Mouse (Mus musculus): Measurements from ENCODE around the gene Zfhx3. TPM values are rescaled to one million over a fixed set of nuclear protein-coding genes. Genes with fewer than 3 reads are reported as not detected.

The Zfhx3 gene
- total RNA-seq, 4 experiments from 2014 or later = 7.9 to 9.2 (median 8.0) TPM

GRCm38 (mm10) chr8:108741651-108742050 lies 799.2 kb downstream of the Zfhx3 start:
- DNase-seq (ENCODE audit: low spot score in 2 of 2) = no peak

DNA sequence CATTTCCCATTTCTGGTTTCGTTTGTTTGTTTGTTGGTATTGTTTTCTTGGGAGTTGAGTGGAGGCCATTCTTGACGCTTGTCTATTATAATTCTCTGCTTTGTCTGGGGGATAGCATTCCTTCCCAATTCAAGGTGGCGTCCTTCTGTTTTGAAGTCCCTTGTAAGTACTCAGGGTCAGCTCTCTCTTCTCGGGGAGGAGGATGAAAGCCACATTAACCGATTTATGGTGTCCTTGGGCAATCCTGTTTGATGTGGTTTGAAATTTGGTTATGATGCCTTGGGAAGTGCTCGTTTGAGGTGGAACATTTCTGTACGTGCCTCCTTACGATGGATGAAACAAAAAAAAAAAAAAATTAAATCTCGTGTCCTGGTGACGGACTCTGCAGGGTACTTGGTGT lies 800.0 kb downstream of the Zfhx3 start:
- DNase-seq (ENCODE audit: low spot score in 2 of 2) = no peak

- DNase-seq (ENCODE audit: low spot score in 2 of 2) = no peak
These were observed 800.8 kb downstream of the Zfhx3 start for GRCm38 (mm10) chr8:108743238-108743637.

DNA sequence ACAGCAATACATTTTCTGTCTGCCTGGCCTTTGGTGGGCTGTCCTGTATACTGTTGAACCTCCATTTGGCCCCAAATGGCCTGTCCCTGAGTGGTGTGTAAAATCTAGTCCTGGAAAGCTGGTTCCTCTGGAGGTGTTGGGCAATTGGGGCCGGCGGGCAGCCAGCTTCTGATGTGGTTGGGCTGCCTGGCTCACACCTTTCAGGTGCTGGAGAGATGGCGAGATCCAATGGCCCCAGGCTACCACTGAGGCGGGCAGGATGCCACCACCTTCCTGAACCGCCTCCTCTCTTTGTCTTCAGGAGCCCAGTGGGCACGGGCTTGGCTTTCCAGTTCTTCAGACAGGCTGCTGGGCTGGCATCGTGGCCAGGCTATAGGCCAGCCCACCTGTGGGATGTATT lies 803.1 kb downstream of the Zfhx3 start:
- DNase-seq (ENCODE audit: low spot score in 2 of 2) = no peak

DNA sequence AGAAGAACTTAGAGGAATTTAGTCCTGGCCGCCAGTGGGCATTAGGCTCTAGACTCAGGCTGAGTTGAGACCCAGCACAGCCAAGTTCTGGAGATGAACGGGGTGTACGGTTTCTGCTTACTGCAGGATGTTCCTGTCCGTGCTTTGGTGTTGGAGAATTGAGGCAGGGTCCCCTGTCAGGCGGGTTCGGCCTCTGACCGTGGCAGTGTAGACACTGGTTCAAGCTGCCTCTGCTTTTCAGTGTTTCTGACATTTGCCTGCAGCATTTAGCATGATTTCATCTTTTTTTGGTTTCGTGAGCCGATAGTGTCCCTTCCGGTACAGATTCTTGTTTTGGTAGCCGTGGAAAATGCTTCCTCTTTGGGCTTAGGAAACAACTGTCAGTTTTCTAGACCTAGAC lies 805.7 kb downstream of the Zfhx3 start:
- DNase-seq (ENCODE audit: low spot score in 2 of 2) = no peak

DNA sequence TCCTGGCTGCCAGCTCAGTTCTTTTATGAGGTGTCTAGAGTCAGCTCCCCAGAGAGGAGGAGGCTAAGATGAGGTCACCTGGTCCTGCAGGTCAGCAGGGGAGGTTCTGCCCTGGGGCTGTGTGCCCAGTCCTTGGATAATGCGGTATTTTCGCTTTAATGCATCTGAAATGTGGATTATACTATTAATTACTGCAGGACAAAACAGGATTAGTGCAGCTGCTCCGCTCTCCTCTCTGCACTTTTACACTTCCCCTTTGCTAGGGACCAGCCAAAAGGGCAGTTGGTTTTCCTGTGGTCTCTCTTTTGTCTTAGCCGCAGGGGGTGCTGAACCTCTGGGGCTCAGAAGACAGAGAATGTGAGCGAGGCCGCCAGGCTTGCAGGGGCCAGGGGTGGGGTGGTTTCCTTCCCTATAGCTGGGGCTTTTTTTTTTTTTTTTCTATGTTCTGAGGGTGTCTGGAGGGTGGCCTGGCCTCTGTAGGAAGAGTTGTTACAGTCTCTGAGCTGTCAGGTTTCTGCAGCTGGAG lies 806.5 kb downstream of the Zfhx3 start:
- DNase-seq (ENCODE audit: low spot score in 2 of 2) = no peak

GRCm38 (mm10) chr8:108750806-108751205 lies 808.4 kb downstream of the Zfhx3 start:
- DNase-seq (ENCODE audit: low spot score in 2 of 2) = no peak

- no peak for DNase-seq (ENCODE audit: low spot score in 2 of 2)
These were observed 812.1 kb downstream of the Zfhx3 start for GRCm38 (mm10) chr8:108754556-108754955.

GRCm38 (mm10) chr8:108755400-108756325 lies 813.2 kb downstream of the Zfhx3 start:
- no peak for DNase-seq (ENCODE audit: low spot score in 2 of 2)

DNA sequence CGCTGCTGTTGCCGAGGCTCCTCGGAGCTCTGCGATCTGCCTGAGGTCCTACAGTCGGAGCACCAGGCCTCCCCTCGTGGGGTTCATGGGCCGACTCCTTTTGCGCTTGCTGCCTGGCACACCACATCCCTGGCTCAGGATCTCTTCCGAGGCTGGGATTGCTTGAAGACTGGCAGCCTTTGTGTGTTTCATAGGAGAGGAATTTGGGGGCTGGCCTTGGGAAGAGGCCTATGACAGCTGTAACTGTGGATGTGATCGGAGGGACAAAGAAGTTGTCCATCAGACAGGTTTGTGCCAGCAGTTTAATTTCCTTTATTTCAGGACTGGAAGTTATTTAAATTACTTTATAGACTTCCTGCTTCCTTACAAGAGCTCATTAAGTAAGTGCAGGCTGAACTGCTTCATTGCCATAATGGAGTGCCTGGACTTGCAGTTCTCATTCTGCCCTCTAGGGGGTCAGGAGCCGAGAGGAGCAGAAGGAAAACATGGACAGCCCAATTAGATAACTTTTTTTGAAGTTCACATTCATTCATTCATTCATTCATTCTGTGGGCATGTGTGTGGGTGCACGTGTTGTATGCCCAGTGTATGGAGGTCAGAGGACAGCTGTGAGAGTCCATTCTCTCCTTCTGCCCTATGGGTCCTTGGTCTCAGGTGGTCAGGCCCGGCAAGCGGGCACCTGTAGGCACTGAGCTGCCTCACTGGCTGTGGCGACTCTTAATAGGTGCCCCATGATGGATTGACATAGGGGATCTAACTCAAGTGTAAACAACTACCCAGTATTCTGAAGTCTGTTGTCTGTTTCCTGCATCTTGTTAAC lies 817.3 kb downstream of the Zfhx3 start:
- DNase-seq (ENCODE audit: low spot score in 2 of 2) = no peak

DNA sequence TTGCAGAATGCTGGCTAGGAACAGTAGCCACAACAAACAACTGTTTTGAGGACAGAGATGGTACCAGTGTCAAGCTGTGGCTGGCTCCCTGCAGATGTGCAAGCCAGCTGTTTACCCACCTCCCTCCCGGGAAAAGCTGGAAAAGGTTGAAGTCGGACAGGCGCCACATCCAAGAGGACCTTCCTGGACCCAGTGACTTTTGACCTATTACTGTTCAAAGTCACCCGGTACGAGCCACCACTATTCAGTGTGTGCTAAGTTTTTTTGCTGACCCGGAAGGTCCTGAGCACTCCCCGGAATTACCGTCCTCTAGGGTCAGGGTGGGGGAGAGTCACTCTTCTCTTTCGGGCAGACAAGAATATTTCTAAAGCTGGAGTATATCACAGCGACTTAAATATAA lies 818.3 kb downstream of the Zfhx3 start:
- no peak for DNase-seq (ENCODE audit: low spot score in 2 of 2)

DNA sequence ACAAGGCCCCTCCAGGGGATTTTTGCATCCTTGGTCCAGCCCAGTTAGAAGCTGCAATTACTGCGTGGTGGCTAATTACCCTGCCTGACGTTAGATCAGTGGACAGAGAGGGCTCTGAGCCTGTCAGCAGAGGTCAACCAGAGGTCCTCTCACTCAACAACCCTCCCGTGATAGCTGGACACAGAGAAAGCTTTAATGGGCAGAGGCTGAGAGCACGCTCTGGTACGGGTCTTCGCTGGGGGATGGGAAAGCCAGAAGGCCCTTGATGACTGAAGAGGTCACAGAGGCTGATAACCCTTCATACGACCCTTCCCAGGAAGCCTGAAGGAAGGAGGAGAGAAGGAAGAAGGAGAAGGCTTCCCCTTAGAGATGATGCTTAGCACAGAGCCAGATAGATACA lies 820.1 kb downstream of the Zfhx3 start:
- DNase-seq (ENCODE audit: low spot score in 2 of 2) = no peak

DNA sequence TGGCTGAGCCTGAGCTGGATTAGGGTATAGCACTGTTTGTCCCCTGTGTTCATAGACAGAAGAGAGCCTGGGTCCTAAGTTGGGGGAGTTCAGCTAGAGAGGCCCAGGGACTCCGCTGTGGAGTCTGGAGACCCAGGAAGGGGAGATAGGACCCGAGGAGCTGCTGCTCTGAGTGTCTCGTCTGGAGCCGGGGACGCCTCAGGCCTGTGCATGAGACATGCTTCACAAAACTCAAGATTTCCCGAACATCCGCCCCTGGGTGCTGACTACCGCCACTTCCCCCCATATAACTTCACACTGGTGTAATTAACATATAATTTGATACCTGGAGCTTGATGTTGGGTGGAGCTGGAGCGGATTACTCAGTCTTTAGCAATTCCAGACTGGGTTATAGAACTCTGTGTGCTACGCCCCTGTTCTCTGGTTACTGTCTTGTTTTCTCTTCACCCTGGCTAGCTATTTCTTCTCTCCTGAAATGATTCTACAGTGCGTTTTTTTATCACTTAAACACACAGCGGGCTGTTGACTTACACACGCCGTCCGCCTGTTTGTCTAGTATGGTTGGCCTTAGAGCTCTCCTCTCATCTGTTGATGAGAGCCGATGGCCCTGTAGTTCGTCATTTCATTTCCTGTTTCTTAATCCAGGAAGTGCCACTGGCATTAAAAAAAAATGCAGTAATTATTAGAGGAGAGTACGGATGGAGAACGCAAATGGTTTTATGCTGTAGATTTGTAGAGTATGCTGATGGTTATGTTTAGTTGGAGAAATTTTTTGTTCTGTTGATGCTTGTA lies 822.2 kb downstream of the Zfhx3 start:
- no peak for DNase-seq (ENCODE audit: low spot score in 2 of 2)

GRCm38 (mm10) chr8:108766102-108766501 lies 823.7 kb downstream of the Zfhx3 start:
- no peak for DNase-seq (ENCODE audit: low spot score in 2 of 2)

GRCm38 (mm10) chr8:108768051-108768450 lies 825.6 kb downstream of the Zfhx3 start:
- no peak for DNase-seq (ENCODE audit: low spot score in 2 of 2)

GRCm38 (mm10) chr8:108770334-108770733 lies 827.9 kb downstream of the Zfhx3 start:
- DNase-seq (ENCODE audit: low spot score in 2 of 2) = no peak

DNA sequence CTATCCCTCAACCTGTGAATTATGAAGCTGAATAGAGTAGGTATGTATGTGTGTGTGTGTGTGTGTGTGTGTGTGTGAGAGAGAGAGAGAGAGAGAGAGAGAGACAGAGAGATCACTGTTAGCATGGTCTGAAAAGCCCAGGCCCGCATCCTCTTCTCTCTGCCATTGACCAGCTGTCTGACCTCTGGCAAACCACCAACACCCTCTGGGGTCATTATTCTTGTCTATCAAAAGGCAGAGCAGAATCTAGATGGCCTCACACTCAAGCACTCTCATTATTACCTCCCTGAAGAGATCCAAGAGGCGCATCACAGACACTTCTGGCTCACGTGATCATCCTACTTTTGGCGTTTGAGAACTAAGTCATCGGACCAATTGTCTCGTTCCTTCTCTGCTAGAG lies 831.0 kb downstream of the Zfhx3 start:
- no peak for DNase-seq (ENCODE audit: low spot score in 2 of 2)

DNA sequence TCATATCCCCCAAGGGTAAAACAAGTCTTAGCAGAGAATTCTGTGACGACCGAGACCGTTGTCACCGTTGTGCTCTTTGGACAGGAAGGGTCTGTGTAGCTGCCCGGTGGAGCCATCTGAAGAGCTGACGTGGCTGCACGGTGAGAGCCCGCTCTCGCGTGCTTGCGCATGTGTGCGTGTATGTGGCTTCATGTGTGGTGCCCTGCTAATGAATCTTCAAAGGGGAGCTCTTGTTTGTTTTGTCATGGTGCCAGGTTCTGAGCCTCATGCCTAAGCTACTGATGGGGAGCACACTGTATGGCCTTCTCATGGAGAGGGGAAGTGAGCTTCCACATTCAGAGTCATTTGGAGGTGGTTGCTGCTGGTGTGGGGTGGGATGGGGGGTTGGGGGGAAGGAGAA lies 835.6 kb downstream of the Zfhx3 start:
- DNase-seq (ENCODE audit: low spot score in 2 of 2) = no peak

DNA sequence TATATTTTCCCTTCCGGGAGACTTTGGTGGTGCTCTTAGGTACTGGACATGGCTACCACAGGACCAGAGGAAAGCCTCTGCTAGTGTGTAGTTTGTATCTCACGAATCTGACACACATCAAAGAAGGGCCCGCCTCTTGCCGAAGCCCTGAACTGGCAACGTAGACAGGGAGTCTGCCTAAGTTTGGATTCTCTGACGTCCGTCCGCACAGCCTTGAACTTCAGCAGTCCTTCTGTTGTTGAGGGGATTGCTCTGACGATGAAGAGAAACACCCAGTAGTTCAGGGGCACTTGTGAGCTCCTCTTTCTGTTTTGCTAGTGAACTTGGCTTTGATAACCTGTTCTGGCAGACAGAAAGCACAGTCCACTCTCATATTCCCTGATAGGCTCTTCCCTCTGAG lies 836.1 kb downstream of the Zfhx3 start:
- no peak for DNase-seq (ENCODE audit: low spot score in 2 of 2)

DNA sequence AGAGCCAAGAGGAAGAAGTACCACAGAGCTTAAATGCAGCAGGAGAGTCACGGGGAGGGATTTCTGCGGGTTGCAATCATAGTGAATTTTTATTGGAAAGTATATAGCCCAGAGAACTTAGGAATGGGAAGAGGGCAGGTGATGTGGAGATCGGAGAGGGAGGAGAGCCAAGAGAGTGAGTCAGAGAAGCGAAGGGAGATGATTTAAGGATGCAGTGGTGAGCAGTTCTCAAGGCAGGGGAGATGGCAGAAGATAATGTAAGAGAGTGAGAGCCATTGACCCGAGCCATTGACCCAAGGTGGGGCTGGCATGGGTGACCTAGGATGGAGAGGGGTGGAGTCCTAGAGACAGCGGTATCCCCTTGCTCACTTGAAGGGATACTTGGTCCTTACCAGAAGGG lies 838.3 kb downstream of the Zfhx3 start:
- no peak for DNase-seq (ENCODE audit: low spot score in 2 of 2)

- no peak for DNase-seq (ENCODE audit: low spot score in 2 of 2)
These were observed 838.7 kb downstream of the Zfhx3 start for GRCm38 (mm10) chr8:108781192-108781591.
